ENCODE assay signal across 11 mouse cellular contexts in genomic region chr8:106971916-106972315, GRCm38 (mm10). TPM values are rescaled to one million over a fixed set of nuclear protein-coding genes. Genes with fewer than 3 reads are reported as not detected.
DNase-seq lines count a peak whose midpoint lies in the region; ATAC-seq and TF ChIP-seq lines count a peak whose summit lies in the region.
"Had no signal": no experiment of that assay in that cellular context is flagged by ENCODE, and none has a peak within 500 bp of the region (broad histone marks: within the 10 kb centered on the region; RNA-seq: fewer than 3 reads in every experiment).

No protein-coding gene starts in this region.

- 61% methylated on average over 5 of the region's 5 CpGs for WGBS in liver, adult 2 months
- WGBS in stomach, postnatal 0 days = 44% methylated on average over 5 of the region's 5 CpGs

- no peaks in the 10 kb centered on the region for H3K9me3 ChIP-seq in stomach, postnatal 0 days (ENCODE audit: control insufficient read depth, low read length)
- H3K9me3 ChIP-seq: hindbrain, embryonic 15.5 days; midbrain, embryonic 10.5 days had no signal

- H3K9ac ChIP-seq in liver, adult 2 months (ENCODE audit: low read depth, low read length) = no peak overlapping the region
- no peak overlapping the region for H3K9ac ChIP-seq in stomach, postnatal 0 days (ENCODE audit: low read length)
- H3K9ac ChIP-seq: hindbrain, embryonic 15.5 days had no signal

- H3K27ac ChIP-seq in liver, adult 2 months (replicated peaks; ENCODE audit: insufficient read depth, low read depth, low read length) = no peak overlapping the region
- peak overlapping the region; percentile 36 for H3K27ac ChIP-seq in stomach, postnatal 0 days (replicated peaks)
- H3K27ac ChIP-seq: hindbrain, embryonic 15.5 days; midbrain, embryonic 10.5 days had no signal

- no peak for TF ChIP-seq POLR2A in liver, adult 2 months (IDR thresholded peaks at IDR 0.05; ENCODE audit: extremely low read depth, insufficient read depth, low read length)

- H3K27me3 ChIP-seq in liver, adult 2 months (ENCODE audit: control insufficient read depth, insufficient read depth, low read length) = no peaks in the 10 kb centered on the region
- no peaks in the 10 kb centered on the region for H3K27me3 ChIP-seq in stomach, postnatal 0 days (ENCODE audit: control insufficient read depth, insufficient read depth, low read length)
- H3K27me3 ChIP-seq: hindbrain, embryonic 15.5 days; Patski had no signal

- H3K4me3 ChIP-seq in liver, adult 2 months (ENCODE audit: insufficient read depth, low read depth, low read length) = no peak overlapping the region
- H3K4me3 ChIP-seq in stomach, postnatal 0 days (ENCODE audit: low read depth, low read length) = no peak overlapping the region
- H3K4me3 ChIP-seq: hindbrain, embryonic 15.5 days; midbrain, embryonic 10.5 days had no signal

- no peak for TF ChIP-seq EP300 in stomach, postnatal 0 days (optimal IDR thresholded peaks at IDR 0.05)

- no peak overlapping the region for H3K4me2 ChIP-seq in stomach, postnatal 0 days (replicated peaks; ENCODE audit: low read depth)
- H3K4me2 ChIP-seq: hindbrain, embryonic 15.5 days had no signal

- H3K79me2 ChIP-seq in liver, adult 2 months (ENCODE audit: control insufficient read depth, insufficient read depth, low read length) = peaks cover 4% of the 10 kb centered on the region; the same call in 1 of the 2 replicates

- H3K36me3 ChIP-seq in liver, adult 2 months (ENCODE audit: control insufficient read depth, insufficient read depth, low read length) = no peaks in the 10 kb centered on the region
- H3K36me3 ChIP-seq in stomach, postnatal 0 days (ENCODE audit: control insufficient read depth, insufficient read depth, low read length) = no peaks in the 10 kb centered on the region
- H3K36me3 ChIP-seq: hindbrain, embryonic 15.5 days; midbrain, embryonic 10.5 days had no signal

- no peak for TF ChIP-seq CTCF in liver, adult 2 months (IDR thresholded peaks at IDR 0.05; ENCODE audit: low read depth, low read length)
- no peak for TF ChIP-seq CTCF in stomach, postnatal 0 days (IDR thresholded peaks at IDR 0.05; ENCODE audit: low read depth)

- peaks cover 6% of the 10 kb centered on the region for H3K4me1 ChIP-seq in liver, adult 2 months (ENCODE audit: control insufficient read depth, insufficient read depth, low read length)
- H3K4me1 ChIP-seq in stomach, postnatal 0 days (replicated peaks; ENCODE audit: control insufficient read depth, insufficient read depth) = no peaks in the 10 kb centered on the region
- H3K4me1 ChIP-seq: midbrain, embryonic 10.5 days had no signal

- peak; percentile 19 for DNase-seq in liver, adult 2 months (ENCODE audit: extremely low read depth, low read depth, low spot score)
- no peak for DNase-seq in liver
- DNase-seq in heart, adult 8-10 months (ENCODE audit: low spot score) = peak; percentile 69
- DNase-seq in kidney, postnatal 25 days = peak; percentile 19 to 58
- DNase-seq in stomach, postnatal 0 days (ENCODE audit: low spot score) = no peak
- DNase-seq in neural tube, embryonic 10.5 days (ENCODE audit: extremely low spot score, low spot score) = no peak
- DNase-seq: cerebellum, adult 9-10 months had no signal

- no peak for ATAC-seq in stomach, postnatal 0 days (ENCODE audit: low FRiP score, low TSS enrichment)
- ATAC-seq in activated CD4-positive, CD25-positive, alpha-beta regulatory T cell, adult 4 months = no peak
- ATAC-seq: Patski had no signal

RNA-seq across cellular contexts. Expression of gene Sntb2, which starts 36.4 kb away (rescaled TPM):
- total RNA-seq in liver, adult 2 months (2014; rRNA removed) = 3.0 and 4.9 TPM in 2 replicates
- 1.6 TPM in 2 replicates for polyA plus RNA-seq in liver, adult 2 months (2012; rRNA removed)
- 10 to 100 TPM; 10.6 to 11.6 (median 11.3) TPM for total RNA-seq in heart, adult 8-10 months (2022)
- 9.1 and 10.2 TPM in 2 replicates for polyA plus RNA-seq in stomach, postnatal 0 days (2015; fragmentation: Nextera tagmentation; extraction: Ambion mirVana)
- polyA plus RNA-seq in activated CD4-positive, CD25-positive, alpha-beta regulatory T cell, adult 4 months (2017; shearing (Covaris generic)) = 1 to 10 TPM; 3.1 to 6.1 TPM

RNA-seq across cellular contexts. Expression of gene Vps4a, which starts 59.1 kb away (rescaled TPM):
- 11.2 and 11.5 TPM in 2 replicates for total RNA-seq in liver, adult 2 months (2014; rRNA removed)
- polyA plus RNA-seq in liver, adult 2 months (2012; rRNA removed) = 9.5 and 9.7 TPM in 2 replicates
- 10 to 100 TPM; 59.7 to 67.1 (median 62.5) TPM for total RNA-seq in heart, adult 8-10 months (2022)
- 41.0 and 41.4 TPM in 2 replicates for polyA plus RNA-seq in stomach, postnatal 0 days (2015; fragmentation: Nextera tagmentation; extraction: Ambion mirVana)
- polyA plus RNA-seq in activated CD4-positive, CD25-positive, alpha-beta regulatory T cell, adult 4 months (2017; shearing (Covaris generic)) = 10 to 100 TPM; 32.8 to 33.1 TPM

Comparison
In these comparisons a context has a peak if more than half of its experiments do, and no peak if none do; other contexts are left out.
1. DNase-seq: peak in liver, adult 2 months (single experiment), heart, adult 8-10 months (single experiment) and kidney, postnatal 25 days (2 of 2); none in liver (single experiment), stomach, postnatal 0 days (single experiment) and neural tube, embryonic 10.5 days (single experiment).